In genomic region chr15:91351006-91351405, GRCm38 (mm10) we compare ENCODE assay signal across 26 mouse cellular contexts.
DNase-seq lines count a peak whose midpoint lies in the region; ATAC-seq lines count a peak whose summit lies in the region.
"Had no signal": no experiment of that assay in that cellular context is flagged by ENCODE, and none has a peak within 500 bp of the region (broad histone marks: within the 10 kb centered on the region; RNA-seq: fewer than 3 reads in every experiment).

No protein-coding gene starts in this region.

- peak overlapping the region; percentile 5; the same call in 1 of the 2 replicates for H3K27ac ChIP-seq in hindbrain, embryonic 13.5 days
- no peak overlapping the region for H3K27ac ChIP-seq in hindbrain, embryonic 12.5 days
- H3K27ac ChIP-seq in midbrain, embryonic 11.5 days (ENCODE audit: low read depth, low read length) = no peak overlapping the region
- no peak overlapping the region for H3K27ac ChIP-seq in midbrain, embryonic 10.5 days (replicated peaks)
- H3K27ac ChIP-seq in midbrain, embryonic 15.5 days = peak overlapping the region; percentile 62
- H3K27ac ChIP-seq: heart, embryonic 13.5 days; intestine, embryonic 15.5 days; kidney, postnatal 0 days; limb, embryonic 12.5 days; liver, embryonic 15.5 days; neural tube, embryonic 12.5 days had no signal

- no peak for ATAC-seq in hindbrain, embryonic 13.5 days (ENCODE audit: low FRiP score)
- no peak for ATAC-seq in hindbrain, embryonic 12.5 days (ENCODE audit: low FRiP score)
- ATAC-seq in midbrain, embryonic 11.5 days (ENCODE audit: low FRiP score) = no peak
- no peak for ATAC-seq in midbrain, embryonic 15.5 days (replicated peaks)
- ATAC-seq: CD4-positive, CD25-positive, alpha-beta regulatory T cell, adult 4 months; forebrain, embryonic 14.5 days; intestine, embryonic 15.5 days had no signal

- H3K36me3 ChIP-seq in hindbrain, embryonic 13.5 days = no peaks in the 10 kb centered on the region
- no peaks in the 10 kb centered on the region for H3K36me3 ChIP-seq in hindbrain, embryonic 12.5 days
- H3K36me3 ChIP-seq in midbrain, embryonic 11.5 days (ENCODE audit: control insufficient read depth, insufficient read depth, low read length) = no peaks in the 10 kb centered on the region
- H3K36me3 ChIP-seq in midbrain, embryonic 10.5 days = no peaks in the 10 kb centered on the region
- no peaks in the 10 kb centered on the region for H3K36me3 ChIP-seq in midbrain, embryonic 15.5 days (replicated peaks)
- H3K36me3 ChIP-seq: heart, embryonic 13.5 days; intestine, embryonic 15.5 days; limb, embryonic 12.5 days; liver, embryonic 15.5 days; neural tube, embryonic 12.5 days had no signal

- H3K4me2 ChIP-seq in hindbrain, embryonic 13.5 days = no peak overlapping the region
- no peak overlapping the region for H3K4me2 ChIP-seq in hindbrain, embryonic 12.5 days (replicated peaks)
- H3K4me2 ChIP-seq in midbrain, embryonic 11.5 days = no peak overlapping the region
- H3K4me2 ChIP-seq in midbrain, embryonic 15.5 days = 0 out of 2 replicates have a peak overlapping the region, but pooled peaks have one; percentile 12
- H3K4me2 ChIP-seq: heart, embryonic 13.5 days; intestine, embryonic 15.5 days; limb, embryonic 12.5 days; liver, embryonic 15.5 days; lung, embryonic 14.5 days; neural tube, embryonic 12.5 days had no signal

- no peaks in the 10 kb centered on the region for H3K27me3 ChIP-seq in hindbrain, embryonic 13.5 days
- no peaks in the 10 kb centered on the region for H3K27me3 ChIP-seq in hindbrain, embryonic 12.5 days
- no peaks in the 10 kb centered on the region for H3K27me3 ChIP-seq in midbrain, embryonic 11.5 days (ENCODE audit: control insufficient read depth, insufficient read depth, low read length)
- no peaks in the 10 kb centered on the region for H3K27me3 ChIP-seq in midbrain, embryonic 10.5 days (ENCODE audit: low read depth, poor library complexity, severe bottlenecking)
- no peaks in the 10 kb centered on the region for H3K27me3 ChIP-seq in midbrain, embryonic 15.5 days (replicated peaks)
- H3K27me3 ChIP-seq: heart, embryonic 13.5 days; intestine, embryonic 15.5 days; limb, embryonic 12.5 days; liver, embryonic 15.5 days; neural tube, embryonic 12.5 days had no signal

- 69% methylated on average over 7 of the region's 7 CpGs for WGBS in hindbrain, embryonic 13.5 days
- 80% methylated on average over 7 of the region's 7 CpGs for WGBS in hindbrain, embryonic 12.5 days
- WGBS in midbrain, embryonic 11.5 days = 90% methylated on average over 7 of the region's 7 CpGs
- WGBS in midbrain, embryonic 10.5 days = 95% methylated on average over 7 of the region's 7 CpGs
- 54% methylated on average over 7 of the region's 7 CpGs for WGBS in midbrain, embryonic 15.5 days

- H3K4me3 ChIP-seq in hindbrain, embryonic 13.5 days = no peak overlapping the region
- H3K4me3 ChIP-seq in hindbrain, embryonic 12.5 days = no peak overlapping the region
- no peak overlapping the region for H3K4me3 ChIP-seq in midbrain, embryonic 11.5 days (ENCODE audit: low read depth, low read length)
- H3K4me3 ChIP-seq in midbrain, embryonic 10.5 days = no peak overlapping the region
- no peak overlapping the region for H3K4me3 ChIP-seq in midbrain, embryonic 15.5 days
- H3K4me3 ChIP-seq: heart, embryonic 13.5 days; intestine, embryonic 15.5 days; limb, embryonic 12.5 days; liver, embryonic 15.5 days; neural tube, embryonic 12.5 days had no signal

- 0 out of 2 replicates have a peak, but pooled peaks cover 2% of the 10 kb centered on the region for H3K4me1 ChIP-seq in hindbrain, embryonic 13.5 days (replicated peaks)
- no peaks in the 10 kb centered on the region for H3K4me1 ChIP-seq in hindbrain, embryonic 12.5 days
- no peaks in the 10 kb centered on the region for H3K4me1 ChIP-seq in midbrain, embryonic 11.5 days (ENCODE audit: control insufficient read depth, insufficient read depth, low read length)
- no peaks in the 10 kb centered on the region for H3K4me1 ChIP-seq in midbrain, embryonic 10.5 days
- no peaks in the 10 kb centered on the region for H3K4me1 ChIP-seq in midbrain, embryonic 15.5 days
- H3K4me1 ChIP-seq: heart, embryonic 13.5 days; intestine, embryonic 15.5 days; limb, embryonic 12.5 days; liver, embryonic 15.5 days; neural tube, embryonic 12.5 days had no signal

- peak; percentile 17 for DNase-seq in midbrain, embryonic 11.5 days (ENCODE audit: low spot score, missing footprints)
- DNase-seq in midbrain, embryonic 10.5 days (ENCODE audit: low spot score) = no peak
- DNase-seq in frontal cortex, postnatal 25 days (ENCODE audit: low spot score in 2 of 2) = no peak
- DNase-seq in adrenal gland, adult 8-10 months = no peak
- DNase-seq: adrenal gland, postnatal 25 days; cerebellum, adult 18-20 months; cerebellum, postnatal 25 days; gastrocnemius, postnatal 10 days; heart, postnatal 10 days; kidney, adult 2 months; kidney, postnatal 4 days; layer of hippocampus, adult 9-11 months; lung, embryonic 14.5 days; lung, postnatal 14 days; thymus, postnatal 4 days had no signal

- no peaks in the 10 kb centered on the region for H3K9me3 ChIP-seq in hindbrain, embryonic 13.5 days
- no peaks in the 10 kb centered on the region for H3K9me3 ChIP-seq in hindbrain, embryonic 12.5 days (replicated peaks)
- no peaks in the 10 kb centered on the region for H3K9me3 ChIP-seq in midbrain, embryonic 11.5 days (ENCODE audit: control insufficient read depth, low read length)
- no peaks in the 10 kb centered on the region for H3K9me3 ChIP-seq in midbrain, embryonic 10.5 days (replicated peaks)
- no peaks in the 10 kb centered on the region for H3K9me3 ChIP-seq in midbrain, embryonic 15.5 days
- H3K9me3 ChIP-seq: heart, embryonic 13.5 days; intestine, embryonic 15.5 days; limb, embryonic 12.5 days; liver, embryonic 15.5 days; neural tube, embryonic 12.5 days had no signal

- H3K9ac ChIP-seq in hindbrain, embryonic 13.5 days = 0 out of 2 replicates have a peak overlapping the region, but pooled peaks have one; percentile 8
- no peak overlapping the region for H3K9ac ChIP-seq in hindbrain, embryonic 12.5 days
- no peak overlapping the region for H3K9ac ChIP-seq in midbrain, embryonic 11.5 days (ENCODE audit: low read length)
- H3K9ac ChIP-seq in midbrain, embryonic 15.5 days = no peak overlapping the region; the same call in 1 of the 2 replicates
- H3K9ac ChIP-seq: heart, embryonic 13.5 days; intestine, embryonic 15.5 days; limb, embryonic 12.5 days; liver, embryonic 15.5 days; lung, embryonic 14.5 days; neural tube, embryonic 12.5 days had no signal

Comparison
In these comparisons a context has a peak if more than half of its experiments do, and no peak if none do; other contexts are left out.
1. H3K27ac ChIP-seq: peak in hindbrain, embryonic 13.5 days (single experiment) and midbrain, embryonic 15.5 days (single experiment); none in hindbrain, embryonic 12.5 days (single experiment), midbrain, embryonic 11.5 days (single experiment) and midbrain, embryonic 10.5 days (single experiment).